Mouse (Mus musculus) embryonic facial prominence, embryonic 10.5 days (tissue): ENCODE measurements around the gene Cenps. TPM values are rescaled to one million over a fixed set of nuclear protein-coding genes. Genes with fewer than 3 reads are reported as not detected.
A peak's percentile ranks its signal among the peaks of the same experiment; 100 is the strongest.

Experiments used
- DNase-seq: peaks from one replicate; pipeline ENCODE4 v3.0.0-alpha.2; 2017; ENCODE audit warnings: low spot score
- H3K27ac ChIP-seq: fragments of 300-500 bp; sonication (generic); replicated peaks from 2 replicates; pipeline ENCODE4 v1.5.1; 2016; ENCODE audit warnings: mild to moderate bottlenecking
- H3K27me3 ChIP-seq: fragments of 300-500 bp; sonication (generic); replicated peaks from 2 replicates; pipeline ENCODE4 v1.6.1; 2016; ENCODE audit warnings: low read depth, mild to moderate bottlenecking; ENCODE audit not compliant: poor library complexity, severe bottlenecking
- H3K36me3 ChIP-seq: fragments of 300-500 bp; sonication (generic); replicated peaks from 2 replicates; pipeline ENCODE4 v1.6.1; 2016; ENCODE audit warnings: mild to moderate bottlenecking, moderate library complexity
- H3K4me1 ChIP-seq: fragments of 300-500 bp; sonication (generic); 2 replicates; pipeline ENCODE4 v1.6.1; 2016
- H3K4me3 ChIP-seq: fragments of 300-500 bp; sonication (generic); 2 replicates; pipeline ENCODE4 v1.5.1; 2016; ENCODE audit warnings: mild to moderate bottlenecking, moderate library complexity
- H3K9me3 ChIP-seq: fragments of 300-500 bp; sonication (generic); 2 replicates; pipeline ENCODE4 v1.6.1; 2016; ENCODE audit warnings: mild to moderate bottlenecking
- whole genome bisulfite sequencing: fragments of 180-500 bp; shearing (Covaris S2); methylation state at CpG from one replicate; pipeline ENCODE4 v1.1.7; 2016; 5-methylcytosine and 5-hydroxymethylcytosine counted together
- polyA plus RNA-seq: library from polyadenylated mRNA; unstranded; fragments of >200 nt; fragmentation: Nextera tagmentation; extraction: Ambion mirVana; gene quantifications from 2 replicates; pipeline ENCODE4 v1.2.1, GENCODE M21; 2016

Cenps gene
- 60.3 and 62.7 TPM in 2 replicates for polyA plus RNA-seq

DNA sequence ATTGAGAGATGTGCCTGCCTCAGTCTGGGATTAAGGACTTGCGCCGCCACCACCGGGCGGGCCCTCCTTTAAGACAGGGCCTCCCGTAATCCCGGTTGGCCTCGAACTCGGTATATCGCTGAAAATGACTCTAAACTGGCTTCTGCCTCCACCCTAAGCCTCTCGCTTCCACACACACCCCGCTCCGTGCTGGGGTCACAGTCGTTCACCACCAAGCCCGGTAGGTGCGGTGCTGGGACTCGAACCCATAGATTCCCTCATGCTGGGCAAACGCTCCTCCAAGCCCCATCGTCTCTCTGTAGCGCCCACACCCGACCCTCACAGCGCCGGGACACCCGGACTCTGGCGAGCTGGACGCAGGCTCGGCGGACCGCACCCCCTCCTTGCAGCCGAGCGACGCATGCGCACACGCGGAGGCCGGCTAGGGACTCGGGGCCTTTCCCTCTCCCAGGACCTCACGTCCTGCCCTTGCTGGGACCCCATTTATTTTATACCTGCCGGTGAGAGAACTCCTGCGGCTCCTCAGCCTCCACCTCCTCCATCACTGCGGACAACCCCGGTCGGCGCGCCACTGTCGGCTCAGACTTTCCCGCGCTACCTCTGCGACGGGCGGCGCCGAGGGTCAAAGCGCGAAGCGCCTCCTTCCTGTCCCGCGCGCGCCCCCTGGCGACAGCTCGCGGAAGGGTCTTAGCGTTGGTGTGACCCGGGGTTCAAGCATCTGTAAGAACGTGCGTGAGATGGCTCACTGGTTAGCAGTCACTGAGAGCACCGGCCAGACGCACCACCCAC, at the start of gene Cenps:
Gene Cenps, minus strand, starts transcription at position 648 of the 789 bp plus-strand sequence.
- no peaks in the 10 kb centered on the region for H3K27me3 ChIP-seq
- H3K4me3 ChIP-seq = peak within 1 kb of the TSS; percentile 75
- no peaks in the 10 kb centered on the region for H3K9me3 ChIP-seq
- H3K36me3 ChIP-seq = peaks cover 27% of the 10 kb centered on the region
- WGBS = 1% methylated on average over 68 of the region's 68 CpGs
- peaks cover 25% of the 10 kb centered on the region for H3K4me1 ChIP-seq
- DNase-seq = peak; percentile 98
- peak within 1 kb of the TSS; percentile 92 for H3K27ac ChIP-seq

DNA sequence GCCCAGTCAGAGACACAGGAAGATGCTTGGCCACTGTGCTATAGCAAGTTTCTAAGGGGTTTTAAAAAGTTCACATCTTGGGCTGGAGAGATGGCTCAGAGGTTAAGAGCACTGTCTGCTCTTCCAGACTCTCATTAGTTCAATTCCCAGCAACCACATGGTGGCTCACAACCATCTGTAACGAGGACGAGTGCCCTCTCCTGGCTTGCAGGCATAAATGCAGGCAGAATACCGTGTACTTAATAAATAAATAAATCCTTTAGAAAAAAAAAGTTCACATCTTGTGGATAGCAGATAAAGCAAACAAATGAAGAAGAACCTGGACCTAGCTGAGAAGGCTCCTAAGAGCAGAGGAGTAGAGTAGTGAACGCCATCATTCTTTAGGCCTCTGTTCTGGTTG, 45.3 kb upstream of the Cenps start:
- WGBS = 49% methylated on average over 4 of the region's 4 CpGs

GRCm38 (mm10) chr4:149182192-149182591, 44.8 kb upstream of the Cenps start:
- Histone ChIP-seq H3K4me3 (no peak overlapping the region), H3K27ac (no peak overlapping the region), H3K36me3 (peaks cover 87% of the 10 kb centered on the region), H3K4me1 (peaks cover 21% of the 10 kb centered on the region), H3K9me3 (no peaks in the 10 kb centered on the region), H3K27me3 (no peaks in the 10 kb centered on the region)
- 89% methylated on average over 7 of the region's 7 CpGs for WGBS
- DNase-seq = no peak

More for the DNA sequence above, 45.3 kb upstream of the Cenps start:
- Histone ChIP-seq H3K27me3 (no peaks in the 10 kb centered on the region), H3K4me3 (no peak overlapping the region), H3K27ac (no peak overlapping the region), H3K4me1 (peaks cover 17% of the 10 kb centered on the region), H3K9me3 (no peaks in the 10 kb centered on the region), H3K36me3 (peaks cover 92% of the 10 kb centered on the region)
- no peak for DNase-seq

DNA sequence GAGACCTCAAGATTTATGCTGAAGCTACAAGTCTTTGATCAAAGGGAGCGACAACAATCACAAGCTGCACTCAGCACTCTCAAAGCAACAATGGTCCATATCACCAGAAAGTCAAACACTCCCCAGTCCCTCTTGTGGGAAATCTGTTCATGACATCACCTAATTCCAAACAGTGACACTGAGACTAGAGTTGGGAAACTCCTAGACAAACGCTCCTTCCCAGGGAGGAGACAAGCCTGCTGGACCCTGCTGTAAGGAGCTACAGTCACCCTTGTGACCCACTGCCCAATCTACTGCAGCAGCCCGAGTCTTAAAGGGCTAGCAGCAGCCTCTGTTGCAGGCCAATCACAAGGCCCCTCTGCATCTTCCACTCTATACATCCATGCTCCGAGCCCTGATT, 42.1 kb upstream of the Cenps start:
- H3K4me3 ChIP-seq = no peak overlapping the region
- DNase-seq = no peak
- peaks cover 28% of the 10 kb centered on the region for H3K4me1 ChIP-seq
- WGBS = 64% methylated on average over 4 of the region's 4 CpGs
- H3K27ac ChIP-seq = 0 out of 2 replicates have a peak overlapping the region, but pooled peaks have one; percentile 5
- no peaks in the 10 kb centered on the region for H3K27me3 ChIP-seq
- no peaks in the 10 kb centered on the region for H3K9me3 ChIP-seq
- peaks cover 67% of the 10 kb centered on the region for H3K36me3 ChIP-seq

GRCm38 (mm10) chr4:149179160-149179559, 41.7 kb upstream of the Cenps start:
- WGBS = 79% methylated on average over 7 of the region's 7 CpGs
- Histone ChIP-seq H3K36me3 (peaks cover 62% of the 10 kb centered on the region), H3K27ac (peak overlapping the region; percentile 36)

GRCm38 (mm10) chr4:149178328-149178727, 40.9 kb upstream of the Cenps start:
- H3K27me3 ChIP-seq = no peaks in the 10 kb centered on the region
- H3K9me3 ChIP-seq = no peaks in the 10 kb centered on the region
- 69% methylated on average over 7 of the region's 7 CpGs for WGBS
- H3K27ac ChIP-seq = no peak overlapping the region
- no peak overlapping the region for H3K4me3 ChIP-seq
- H3K36me3 ChIP-seq = peaks cover 54% of the 10 kb centered on the region
- H3K4me1 ChIP-seq = peaks cover 33% of the 10 kb centered on the region
- no peak for DNase-seq

More at GRCm38 (mm10) chr4:149179160-149179559, 41.7 kb upstream of the Cenps start:
- DNase-seq = no peak
- Histone ChIP-seq H3K4me1 (peaks cover 28% of the 10 kb centered on the region), H3K27me3 (no peaks in the 10 kb centered on the region), H3K9me3 (no peaks in the 10 kb centered on the region), H3K4me3 (no peak overlapping the region)

GRCm38 (mm10) chr4:149177046-149177445, 39.6 kb upstream of the Cenps start:
- 52% methylated on average over 5 of the region's 5 CpGs for WGBS
- H3K27ac ChIP-seq = no peak overlapping the region

DNA sequence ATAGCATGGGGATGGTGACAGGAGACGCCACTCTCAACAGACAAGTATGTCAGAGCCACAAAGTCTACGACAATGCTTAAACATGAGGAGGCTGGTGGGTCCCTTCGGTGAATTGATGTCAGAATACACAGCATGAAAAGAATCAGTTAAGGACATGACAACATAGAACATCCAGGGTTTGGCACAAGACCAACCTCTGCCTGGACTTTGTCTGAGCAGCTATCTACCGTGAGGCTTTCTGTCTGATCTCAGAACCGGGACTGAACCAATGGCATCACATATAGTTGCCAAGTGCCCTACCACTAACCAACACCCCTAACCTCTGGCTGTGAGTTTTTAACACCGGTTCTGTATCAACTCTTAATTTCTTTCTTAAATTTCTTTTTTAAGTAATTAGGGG, 39.2 kb upstream of the Cenps start:
- H3K4me3 ChIP-seq = no peak overlapping the region
- H3K4me1 ChIP-seq = peaks cover 49% of the 10 kb centered on the region
- H3K27ac ChIP-seq = no peak overlapping the region
- H3K9me3 ChIP-seq = no peaks in the 10 kb centered on the region
- H3K27me3 ChIP-seq = no peaks in the 10 kb centered on the region
- no peak for DNase-seq
- 85% methylated on average over 6 of the region's 6 CpGs for WGBS
- H3K36me3 ChIP-seq = peaks cover 37% of the 10 kb centered on the region

More at GRCm38 (mm10) chr4:149177046-149177445, 39.6 kb upstream of the Cenps start:
- no peaks in the 10 kb centered on the region for H3K9me3 ChIP-seq
- DNase-seq = no peak
- no peak overlapping the region for H3K4me3 ChIP-seq
- H3K4me1 ChIP-seq = peaks cover 45% of the 10 kb centered on the region
- no peaks in the 10 kb centered on the region for H3K27me3 ChIP-seq
- peaks cover 41% of the 10 kb centered on the region for H3K36me3 ChIP-seq

DNA sequence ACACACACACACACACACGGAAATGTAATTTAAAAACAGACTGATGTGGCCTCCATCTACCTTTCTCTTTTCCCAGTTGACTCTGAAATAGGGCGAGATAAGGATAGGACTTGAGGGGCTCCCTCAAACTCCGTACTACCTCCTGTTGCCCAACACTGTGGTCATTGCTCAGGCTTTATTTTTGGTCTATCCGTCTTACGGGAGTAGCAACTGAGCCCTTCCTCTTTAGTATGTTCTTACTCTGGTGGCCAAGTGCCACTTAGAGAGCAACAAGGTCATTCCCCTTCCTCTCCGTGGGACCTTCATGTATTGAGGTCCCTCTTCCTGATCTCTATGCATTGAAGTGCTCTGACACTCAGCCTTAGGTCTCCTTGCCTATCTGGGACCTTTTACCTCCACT, 36.2 kb upstream of the Cenps start:
- Histone ChIP-seq H3K27ac (no peak overlapping the region), H3K36me3 (peaks cover 8% of the 10 kb centered on the region; the same call in 1 of the 2 replicates), H3K4me3 (no peak overlapping the region), H3K4me1 (peaks cover 49% of the 10 kb centered on the region), H3K27me3 (no peaks in the 10 kb centered on the region), H3K9me3 (no peaks in the 10 kb centered on the region)
- 88% methylated on average over 6 of the region's 6 CpGs for WGBS
- no peak for DNase-seq

- peaks cover 40% of the 10 kb centered on the region for H3K4me1 ChIP-seq
- no peaks in the 10 kb centered on the region for H3K27me3 ChIP-seq
- H3K4me3 ChIP-seq = no peak overlapping the region
- WGBS = 77% methylated on average over 2 of the region's 2 CpGs
- DNase-seq = no peak
- 0 out of 2 replicates have a peak overlapping the region, but pooled peaks have one; percentile 11 for H3K27ac ChIP-seq
- H3K9me3 ChIP-seq = no peaks in the 10 kb centered on the region
- H3K36me3 ChIP-seq = 0 out of 2 replicates have a peak, but pooled peaks cover 4% of the 10 kb centered on the region
These were observed 35.2 kb upstream of the Cenps start for GRCm38 (mm10) chr4:149172666-149173065.

- Histone ChIP-seq H3K27me3 (no peaks in the 10 kb centered on the region), H3K4me1 (peaks cover 39% of the 10 kb centered on the region), H3K9me3 (no peaks in the 10 kb centered on the region), H3K4me3 (no peak overlapping the region), H3K27ac (0 out of 2 replicates have a peak overlapping the region, but pooled peaks have one; percentile 11), H3K36me3 (0 out of 2 replicates have a peak, but pooled peaks cover 4% of the 10 kb centered on the region)
- 88% methylated on average over 5 of the region's 5 CpGs for WGBS
- no peak for DNase-seq
These were observed 34.7 kb upstream of the Cenps start for GRCm38 (mm10) chr4:149172083-149172482.

- Histone ChIP-seq H3K27ac (no peak overlapping the region), H3K9me3 (no peaks in the 10 kb centered on the region), H3K27me3 (no peaks in the 10 kb centered on the region), H3K4me1 (peaks cover 34% of the 10 kb centered on the region), H3K36me3 (0 out of 2 replicates have a peak, but pooled peaks cover 4% of the 10 kb centered on the region), H3K4me3 (no peak overlapping the region)
- no peak for DNase-seq
- WGBS = 82% methylated on average over 5 of the region's 5 CpGs
These were observed 34.2 kb upstream of the Cenps start for GRCm38 (mm10) chr4:149171581-149171981.

DNA sequence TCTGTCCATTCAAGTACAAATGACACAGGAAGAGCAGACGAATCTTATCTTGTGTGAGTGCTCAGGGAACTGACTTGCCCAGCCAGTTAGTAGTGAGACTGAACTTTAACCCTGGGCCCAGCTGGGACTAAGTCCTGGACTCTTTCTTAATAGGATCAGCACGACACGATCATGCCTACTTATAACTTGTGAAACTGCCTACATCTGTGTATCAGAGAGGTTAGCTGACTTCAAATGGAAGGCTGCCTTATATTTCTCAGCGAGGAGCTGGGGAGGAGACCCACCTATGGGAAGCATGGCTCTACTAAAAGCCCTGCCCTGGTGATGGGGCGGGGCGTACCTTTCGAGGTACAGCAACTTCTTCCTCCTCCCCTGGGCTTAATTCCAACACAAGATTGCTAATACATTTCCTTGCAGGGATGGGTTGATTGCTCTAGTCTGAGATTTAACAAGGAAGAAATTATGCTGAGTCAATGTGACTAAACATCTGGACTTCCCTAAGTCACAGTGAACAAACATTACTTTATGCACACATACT, 33.0 kb upstream of the Cenps start:
- H3K4me3 ChIP-seq = no peak overlapping the region
- H3K36me3 ChIP-seq = no peaks in the 10 kb centered on the region
- no peaks in the 10 kb centered on the region for H3K9me3 ChIP-seq
- H3K27me3 ChIP-seq = no peaks in the 10 kb centered on the region
- 67% methylated on average over 7 of the region's 7 CpGs for WGBS
- H3K4me1 ChIP-seq = peaks cover 41% of the 10 kb centered on the region
- H3K27ac ChIP-seq = no peak overlapping the region
- DNase-seq = no peak
